Mouse (Mus musculus) layer of hippocampus, postnatal 14 days (tissue): ENCODE results near the gene Rmnd5a. TPM values are rescaled to one million over a fixed set of nuclear protein-coding genes. Genes with fewer than 3 reads are reported as not detected.

Experiments
- DNase-seq, 2 experiments: peaks; one replicate each; pipeline ENCODE4 v3.0.0; 2021 to 2022; ENCODE audit warnings: low spot score in 2 of 2, mixed read lengths in 1 of 2
- total RNA-seq, 2 experiments: library from RNA; stranded (reverse); gene quantifications; 2 replicates each; pipeline ENCODE4 v1.2.3; 2021

Gene Rmnd5a
- total RNA-seq, 2 experiments from 2014 or later: 80.0 to 82.7 TPM

DNA sequence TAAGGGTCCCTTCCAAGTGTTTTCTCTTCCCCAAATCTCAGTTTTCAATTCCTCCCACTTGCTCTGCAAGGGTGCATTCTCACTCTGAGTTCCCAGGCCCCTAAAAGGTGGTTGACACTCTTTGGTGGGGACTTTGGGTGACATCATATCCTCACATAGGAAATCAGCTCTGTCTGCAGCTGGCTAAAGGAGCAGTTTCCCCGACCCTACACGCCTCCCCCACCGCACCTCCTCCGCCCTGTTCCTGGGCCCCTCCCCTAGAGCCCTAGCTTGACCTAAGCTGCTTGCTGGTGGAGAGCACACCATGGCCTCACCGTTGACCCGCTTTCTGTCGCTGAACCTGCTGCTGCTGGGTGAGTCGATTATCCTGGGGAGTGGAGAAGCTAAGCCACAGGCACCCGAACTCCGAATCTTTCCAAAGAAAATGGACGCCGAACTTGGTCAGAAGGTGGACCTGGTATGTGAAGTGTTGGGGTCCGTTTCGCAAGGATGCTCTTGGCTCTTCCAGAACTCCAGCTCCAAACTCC, 67.1 kb downstream of the Rmnd5a start, which contains the start of gene Cd8a:
TSS of gene Cd8a (plus strand) at position 179 of the 527 bp plus-strand sequence.
- no peak for DNase-seq

DNA sequence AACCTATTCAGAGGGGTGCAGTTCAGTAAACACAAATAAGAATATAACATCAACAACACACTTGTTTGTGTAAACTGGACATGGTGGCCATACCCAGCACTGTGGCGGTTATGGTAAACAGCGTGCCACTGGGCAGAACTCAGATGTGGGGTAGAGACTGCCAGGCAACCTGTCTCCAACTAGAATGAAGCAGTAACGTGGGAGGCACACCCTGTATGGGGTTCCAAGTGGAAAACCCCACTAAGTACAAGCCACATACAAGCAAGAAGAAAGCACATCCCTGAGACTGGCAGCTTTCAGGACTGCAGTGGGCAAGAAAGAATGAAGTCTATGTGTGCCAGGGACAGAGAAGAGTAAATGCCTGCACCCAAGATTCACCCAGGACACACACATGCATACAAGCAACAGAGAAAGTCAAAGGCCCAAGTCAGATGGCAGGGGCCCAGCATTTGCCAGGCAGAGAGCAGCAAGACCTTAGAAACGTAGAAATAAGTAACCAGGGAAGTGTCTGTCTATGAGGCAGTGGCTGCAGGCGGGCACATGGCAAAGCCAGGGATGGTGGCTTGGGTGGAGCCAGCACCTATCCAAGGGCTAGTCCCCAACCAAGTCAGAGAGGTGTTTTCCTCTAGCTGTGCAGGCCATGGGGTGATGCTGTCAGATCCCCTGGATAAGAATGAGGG, 68.3 kb downstream of the Rmnd5a start:
- DNase-seq: no peak

DNA sequence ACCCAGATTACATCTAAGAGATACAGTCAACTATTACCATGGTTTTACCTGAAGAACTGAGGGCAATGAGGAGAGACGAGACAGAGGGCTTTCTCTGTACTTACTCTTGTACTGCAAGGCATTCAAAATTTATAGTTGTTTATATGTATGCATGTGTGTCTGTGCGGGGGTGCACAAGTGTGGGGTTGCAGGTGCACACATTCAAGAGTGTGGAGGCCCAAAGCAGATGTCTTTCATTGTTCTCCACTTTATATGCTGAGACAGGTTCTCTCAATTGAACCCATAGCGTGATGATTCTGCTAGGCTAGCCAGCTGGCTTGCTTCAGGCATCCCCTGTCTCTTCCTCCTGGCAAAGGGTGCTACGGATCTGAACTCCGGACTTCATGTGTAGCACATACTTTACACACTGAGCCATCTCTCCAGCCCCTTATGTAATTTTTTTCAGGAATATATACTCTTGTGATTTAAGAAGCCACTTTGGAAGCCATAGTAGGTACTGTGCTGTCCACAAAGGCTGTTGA, 69.3 kb downstream of the Rmnd5a start:
- DNase-seq: no peak

DNA sequence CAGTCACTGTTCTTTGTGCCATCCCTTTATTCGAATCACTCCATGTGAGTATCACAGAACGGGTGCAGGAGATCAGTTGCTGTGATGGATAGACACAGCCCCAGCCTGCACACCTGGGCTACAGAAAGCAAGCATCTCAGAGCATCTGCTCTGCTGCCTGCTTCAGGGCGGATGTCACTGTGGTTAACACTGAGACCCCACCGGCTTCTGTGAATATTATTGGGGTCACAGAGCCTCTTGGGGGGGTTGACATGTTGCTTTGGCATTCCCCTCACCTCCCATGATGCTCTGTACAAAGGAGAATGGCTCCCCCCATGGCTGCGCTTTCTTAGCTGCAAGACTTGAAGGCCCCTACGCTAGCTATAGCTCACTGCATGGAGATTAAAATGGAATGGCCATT, 71.0 kb downstream of the Rmnd5a start:
- DNase-seq: no peak

DNA sequence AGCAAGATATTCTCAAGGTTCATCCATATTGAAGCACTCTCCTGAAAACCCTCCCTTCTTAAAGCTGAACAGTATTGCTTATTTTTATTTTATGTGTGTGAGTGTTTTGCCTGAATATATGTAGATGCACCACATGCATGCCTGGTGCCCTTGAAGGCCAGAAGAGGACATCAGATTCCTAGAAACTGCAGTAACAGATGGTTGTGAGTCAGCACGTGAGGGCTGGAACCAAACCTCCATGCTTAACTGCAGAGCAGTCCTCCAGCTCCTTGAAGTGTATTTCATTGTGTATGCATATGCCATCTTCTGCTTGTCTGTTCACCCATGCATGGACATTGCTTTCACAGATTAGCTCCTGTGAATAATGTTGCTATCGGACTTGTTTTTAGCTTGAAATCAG, 76.4 kb downstream of the Rmnd5a start:
- no peak for DNase-seq

DNA sequence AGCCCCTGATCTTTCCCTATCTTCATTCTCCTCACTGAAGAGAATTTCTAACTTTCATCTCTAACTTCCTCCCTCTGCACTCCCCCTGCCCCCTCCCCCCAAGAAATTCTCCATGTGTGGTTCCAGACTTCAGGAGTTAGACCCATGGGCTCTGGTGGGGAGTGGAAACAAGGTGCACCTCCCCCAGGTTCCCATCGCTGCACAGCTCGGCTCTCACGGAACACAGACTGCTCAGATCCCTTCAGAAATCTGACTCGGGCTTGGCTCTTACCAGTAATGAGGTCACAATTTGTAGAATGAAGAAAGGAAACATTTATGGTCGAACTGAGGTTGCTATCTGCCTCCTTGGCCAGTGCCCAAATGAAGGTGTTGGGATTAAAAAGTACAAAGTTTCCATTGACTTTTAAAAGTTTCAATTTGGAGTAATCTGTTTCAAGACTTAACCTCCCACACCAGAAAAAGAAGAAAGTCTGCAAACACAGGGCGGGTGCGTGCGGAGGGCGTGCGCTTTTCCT, 79.2 kb downstream of the Rmnd5a start:
- DNase-seq: no peak

DNA sequence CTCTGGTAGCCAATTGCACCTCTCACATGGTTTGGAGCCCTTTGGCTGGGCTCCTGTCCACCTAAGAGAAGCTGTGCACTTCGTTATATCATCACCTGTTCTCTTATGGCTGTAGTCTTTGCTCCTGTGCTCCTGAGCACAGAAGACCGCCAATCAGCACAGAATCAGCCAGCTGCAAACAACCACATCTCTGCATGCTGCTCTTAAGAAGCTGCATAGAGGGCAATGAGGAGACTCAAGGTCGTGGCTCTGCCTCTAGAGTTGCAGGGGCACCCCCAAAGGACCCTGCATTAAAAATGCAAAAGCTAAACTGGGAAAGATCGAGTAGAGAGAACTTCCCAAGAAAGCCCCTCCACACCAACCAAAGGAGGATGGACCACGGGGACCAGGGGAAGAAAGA, 79.7 kb downstream of the Rmnd5a start:
- DNase-seq: no peak

DNA sequence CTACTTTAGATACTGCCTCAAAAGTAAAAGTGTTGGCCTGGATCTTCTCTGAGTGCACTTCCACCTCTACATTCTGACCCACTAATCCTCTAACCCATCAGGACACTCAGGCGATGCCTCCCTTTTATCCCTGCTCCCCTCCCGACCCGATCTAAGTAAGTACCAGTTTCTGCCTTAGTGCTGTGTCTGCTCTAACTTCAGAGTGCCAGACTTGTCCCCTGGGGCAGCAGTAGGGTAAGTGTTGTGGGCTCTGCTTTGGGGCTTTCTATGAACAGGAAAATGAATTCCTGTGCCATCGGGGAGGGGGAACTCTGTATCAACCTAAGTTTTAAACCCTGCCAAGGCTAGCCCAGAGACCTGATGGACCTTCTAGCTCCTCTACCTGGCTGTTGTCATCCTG, 80.2 kb downstream of the Rmnd5a start:
- DNase-seq: no peak

DNA sequence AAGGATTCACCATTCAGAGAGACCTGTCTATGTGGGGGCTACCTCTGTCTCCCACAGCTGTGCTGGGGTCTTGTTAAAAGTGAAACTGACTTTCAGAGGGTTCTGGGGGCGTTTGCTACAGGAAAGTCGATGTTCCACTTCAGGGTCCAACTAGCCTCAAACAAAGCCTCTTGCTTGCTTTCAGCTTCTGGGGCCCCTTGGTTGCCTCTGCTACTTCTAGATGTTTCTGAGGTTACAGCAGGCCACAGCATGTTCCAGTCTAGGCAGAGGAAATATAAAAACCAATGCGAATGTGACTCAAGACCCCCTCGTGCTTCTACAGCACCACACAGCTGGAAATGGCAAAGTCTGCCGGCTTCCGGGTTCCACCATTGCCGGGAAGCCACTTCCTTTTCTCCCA, 82.9 kb downstream of the Rmnd5a start:
- DNase-seq: no peak

DNA sequence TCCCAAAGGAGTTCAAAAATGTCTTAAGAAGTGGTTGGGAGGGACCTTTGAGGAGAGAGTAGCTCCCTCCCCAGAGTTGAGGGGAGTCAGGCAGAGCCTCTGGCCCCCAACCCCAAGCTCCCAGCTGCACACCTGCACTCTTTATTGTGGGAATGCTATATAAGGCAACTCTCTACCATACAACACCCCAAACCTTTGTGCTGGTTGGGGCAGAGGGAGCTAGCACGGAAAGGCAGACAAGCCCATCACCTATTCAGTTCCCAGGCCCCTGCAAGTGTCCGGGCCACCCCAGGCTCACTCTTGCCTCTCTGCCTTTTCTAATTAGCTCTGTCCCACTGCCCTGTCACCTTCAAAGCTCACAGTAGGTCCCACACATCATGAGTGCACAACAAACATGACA, 86.7 kb downstream of the Rmnd5a start:
- DNase-seq: no peak

DNA sequence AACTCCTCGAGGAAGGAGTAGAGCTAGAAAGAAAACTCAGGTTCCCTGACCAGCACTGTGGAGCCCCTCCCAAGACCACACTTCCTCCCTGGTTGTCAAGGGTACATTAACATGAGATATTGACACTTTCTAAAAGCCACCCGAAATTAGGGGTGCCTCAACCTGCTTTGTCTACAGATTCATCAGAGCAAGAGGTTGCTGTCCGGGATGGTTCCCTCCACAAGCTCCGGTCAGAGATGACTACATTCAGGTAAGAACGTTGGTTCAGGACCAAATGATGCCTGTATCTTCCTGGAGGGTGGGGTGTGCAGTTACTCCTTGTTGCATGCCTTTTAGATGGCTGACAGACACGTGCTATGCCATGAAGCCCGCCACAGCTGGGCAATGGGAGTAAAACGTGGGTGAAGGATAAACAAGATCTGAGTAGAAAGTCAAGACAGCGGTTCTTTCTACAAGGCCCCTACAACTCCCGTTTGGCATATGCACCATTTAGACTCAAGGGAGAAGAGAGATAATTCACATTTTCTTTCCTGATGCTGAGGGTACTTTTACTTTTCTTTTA, 87.5 kb downstream of the Rmnd5a start:
- DNase-seq: no peak

DNA sequence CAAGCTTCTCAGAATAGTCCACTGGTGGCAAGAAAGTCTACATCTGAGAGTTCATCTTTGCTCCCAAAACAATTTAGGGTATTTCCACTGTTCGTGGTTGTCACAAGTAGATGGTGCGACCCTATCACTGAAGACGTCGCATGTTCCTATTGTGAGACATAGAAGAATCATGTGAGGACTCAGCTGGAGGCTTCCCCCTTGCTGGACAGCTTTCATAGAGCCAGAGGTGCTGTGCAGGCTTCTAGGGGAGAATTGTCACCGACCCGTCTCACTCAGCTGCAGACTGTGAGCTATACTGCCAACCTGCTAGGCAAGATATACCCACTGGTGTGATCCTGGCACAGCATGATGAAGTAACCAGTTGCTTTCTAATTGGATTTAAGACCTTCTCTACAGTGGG, 88.2 kb downstream of the Rmnd5a start:
- no peak for DNase-seq

DNA sequence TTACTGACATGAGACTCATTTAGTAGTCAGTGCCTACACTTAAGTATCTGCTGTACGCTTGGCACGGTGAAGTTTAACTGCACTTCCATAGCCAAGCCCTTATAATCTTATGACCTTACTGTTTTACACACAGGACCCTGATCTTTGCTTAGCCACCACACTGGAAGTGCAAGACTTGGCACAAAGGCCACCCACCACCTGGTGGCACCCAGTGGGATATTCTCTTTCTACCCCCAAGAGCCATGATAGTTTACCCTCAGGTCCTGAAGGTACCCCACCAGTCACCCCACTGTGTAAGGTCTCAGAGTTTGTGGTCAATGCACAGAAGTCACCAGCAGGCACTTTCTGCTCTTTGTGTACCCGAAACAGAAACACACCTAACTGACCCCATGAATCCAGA, 89.2 kb downstream of the Rmnd5a start:
- no peak for DNase-seq

DNA sequence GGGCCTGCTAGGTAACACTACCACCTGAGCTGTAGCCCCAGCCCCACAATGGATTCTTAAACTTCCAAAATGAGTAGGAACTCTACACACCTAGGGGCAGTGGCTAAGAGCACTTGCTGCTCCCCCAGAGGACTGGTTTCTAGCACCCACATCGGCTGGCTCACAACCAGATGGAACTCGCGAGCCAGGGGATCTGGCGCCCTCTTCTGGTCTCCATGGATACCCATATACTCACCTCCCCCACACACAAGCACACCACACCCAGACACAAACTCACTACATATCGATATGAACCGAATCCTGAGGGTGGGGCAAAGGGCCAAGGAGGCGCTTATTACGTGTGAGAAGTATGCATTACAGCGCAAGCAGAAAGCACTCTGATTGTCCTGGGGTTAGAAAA, 92.4 kb downstream of the Rmnd5a start:
- no peak for DNase-seq

DNA sequence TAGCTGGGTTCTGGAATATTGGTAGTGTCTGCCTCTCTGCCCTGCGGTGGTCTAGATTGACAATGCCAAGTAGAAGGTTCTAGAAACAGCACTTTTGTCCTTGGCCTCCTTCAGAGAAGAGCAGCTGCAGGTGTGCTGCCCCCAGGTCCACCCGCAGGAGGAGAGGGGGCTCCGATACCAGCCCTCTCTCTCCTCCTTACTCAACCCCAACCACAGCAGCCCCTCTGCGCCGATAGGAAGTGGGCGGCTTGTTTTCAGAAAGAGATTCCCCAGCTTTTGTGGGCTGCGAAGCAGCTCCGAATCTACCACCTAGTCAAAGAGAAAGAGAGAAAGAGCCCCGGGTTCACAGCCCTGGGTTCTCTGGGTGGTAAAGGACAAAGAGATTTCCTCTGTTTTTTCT, 99.3 kb downstream of the Rmnd5a start:
- no peak for DNase-seq

DNA sequence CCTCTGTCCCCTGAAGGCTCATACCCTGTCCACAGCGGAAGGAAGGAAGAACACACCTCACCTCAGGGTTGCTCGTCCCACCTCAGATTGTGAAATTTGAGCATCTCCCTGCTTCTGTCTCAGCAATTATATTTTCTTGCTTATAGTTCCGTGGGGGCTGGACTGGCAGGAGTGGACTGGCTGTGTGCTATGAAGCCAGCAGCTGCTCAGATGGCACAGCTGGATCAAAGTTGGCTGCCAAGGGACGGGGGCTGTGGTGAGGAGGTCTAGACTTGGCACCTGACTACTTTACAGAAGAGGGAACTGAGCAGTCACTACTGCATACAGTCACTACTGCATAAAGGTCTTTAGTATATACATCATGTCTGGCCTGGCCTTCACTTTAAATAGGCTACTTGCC, 101.1 kb downstream of the Rmnd5a start:
- DNase-seq: no peak

DNA sequence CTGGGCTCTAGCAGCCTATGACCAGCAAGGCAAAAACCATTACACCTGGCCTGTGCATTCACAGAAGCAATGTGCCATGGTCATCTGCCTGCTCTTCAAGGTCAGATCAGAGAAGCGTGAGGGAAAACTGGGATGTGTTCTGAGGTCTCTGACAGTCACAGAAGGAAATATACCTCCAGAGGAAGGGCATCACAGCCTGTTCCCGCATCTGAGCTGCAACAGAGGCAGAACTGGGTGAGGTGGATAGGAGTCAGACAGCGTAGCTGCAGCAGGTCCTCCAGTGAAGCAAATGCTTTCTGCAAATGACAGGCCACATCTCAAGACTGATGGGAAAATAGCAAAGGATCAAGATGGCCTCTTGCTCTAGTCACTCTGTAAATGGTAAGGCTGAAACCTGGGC, 101.5 kb downstream of the Rmnd5a start:
- DNase-seq: no peak

Other genes with a start within 250 kb of the Rmnd5a start
- not detected for gene Fabp1, start 240.8 kb downstream of the Rmnd5a start, total RNA-seq
- 10 to 100 TPM; 14.8 to 16.6 TPM for gene Krcc1, start 169.0 kb downstream of the Rmnd5a start, total RNA-seq
- gene Smyd1, start 118.4 kb downstream of the Rmnd5a start, total RNA-seq: 1 to 10 TPM; 1.4 to 4.0 TPM
- gene Cd8b1, start 117.8 kb downstream of the Rmnd5a start, total RNA-seq: not detected
- not detected for gene Cd8a, start 67.2 kb downstream of the Rmnd5a start, total RNA-seq
- gene Rnf103, start 53.3 kb upstream of the Rmnd5a start, total RNA-seq: 10 to 100 TPM; 46.6 to 49.3 TPM
- gene Chmp3, start 103.2 kb upstream of the Rmnd5a start, total RNA-seq: 10 to 100 TPM; 80.4 to 84.7 TPM
- 10 to 100 TPM; 36.1 to 42.6 TPM for gene Kdm3a, start 192.4 kb upstream of the Rmnd5a start, total RNA-seq